Mouse (Mus musculus) skeletal muscle tissue, adult 2 months (tissue): ENCODE data around the gene Mdm2.
A peak's percentile ranks its signal among the peaks of the same experiment; 100 is the strongest.

Experiments
- DNase-seq: peaks from one replicate; pipeline ENCODE4 v3.0.0-alpha.2; 2012; ENCODE audit warnings: low read depth, low spot score

Gene Mdm2

GRCm38 (mm10) chr10:117682858-117683733 is 27.5 kb downstream of the Mdm2 start:
- DNase-seq = no peak

GRCm38 (mm10) chr10:117681999-117682857 is 28.3 kb downstream of the Mdm2 start:
- DNase-seq = no peak

DNA sequence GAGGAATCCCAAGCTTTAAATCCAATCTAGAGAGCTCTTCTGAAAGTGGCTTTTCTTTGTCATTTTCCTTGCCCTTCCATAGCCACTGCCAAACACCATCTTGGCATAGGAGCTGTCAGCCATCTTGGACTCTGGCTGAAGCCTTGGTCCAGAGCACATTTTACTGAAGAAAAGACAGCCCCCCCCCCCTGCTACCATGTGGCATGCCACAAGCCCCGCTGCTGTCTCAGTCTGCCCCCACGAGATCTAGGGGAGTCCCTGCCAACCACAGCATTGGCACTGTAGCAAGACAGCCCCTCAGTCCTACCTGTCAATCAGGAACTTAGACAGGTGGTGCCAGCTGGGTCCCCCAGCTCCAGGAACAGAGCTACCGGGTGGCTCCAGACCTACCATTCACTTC is 29.0 kb downstream of the Mdm2 start:
- no peak for DNase-seq

DNA sequence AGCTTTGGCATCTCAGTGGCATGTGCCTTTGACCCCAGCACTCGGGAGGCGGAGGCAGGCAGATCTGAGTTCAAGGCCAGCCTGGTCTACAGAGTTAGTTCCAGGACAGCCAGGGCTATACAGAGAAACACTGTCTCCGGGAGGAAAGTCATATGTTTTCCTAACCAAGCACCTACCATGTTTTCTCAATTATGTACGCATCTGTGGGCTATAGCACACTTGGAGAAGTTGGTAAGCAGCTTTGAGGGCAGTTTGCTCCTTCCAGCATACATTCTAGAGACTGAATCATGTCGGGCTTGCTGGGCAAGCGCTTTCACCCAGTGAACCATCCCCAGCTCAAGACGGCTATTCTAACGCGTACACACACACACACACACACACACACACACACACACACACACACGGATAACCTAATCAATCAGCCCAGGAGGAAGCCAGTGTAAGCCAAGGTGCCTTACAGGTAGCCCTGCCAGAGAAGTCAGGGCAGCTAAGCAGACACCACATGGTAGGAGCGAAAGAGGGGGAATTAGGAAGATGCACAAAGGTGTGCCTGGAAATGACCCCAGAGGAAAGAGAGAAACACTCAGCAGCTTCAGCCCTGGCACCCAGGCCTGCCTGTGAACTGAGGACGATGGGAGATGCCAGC is 29.6 kb downstream of the Mdm2 start:
- no peak for DNase-seq

GRCm38 (mm10) chr10:117679963-117680473 is 30.5 kb downstream of the Mdm2 start:
- DNase-seq = no peak

DNA sequence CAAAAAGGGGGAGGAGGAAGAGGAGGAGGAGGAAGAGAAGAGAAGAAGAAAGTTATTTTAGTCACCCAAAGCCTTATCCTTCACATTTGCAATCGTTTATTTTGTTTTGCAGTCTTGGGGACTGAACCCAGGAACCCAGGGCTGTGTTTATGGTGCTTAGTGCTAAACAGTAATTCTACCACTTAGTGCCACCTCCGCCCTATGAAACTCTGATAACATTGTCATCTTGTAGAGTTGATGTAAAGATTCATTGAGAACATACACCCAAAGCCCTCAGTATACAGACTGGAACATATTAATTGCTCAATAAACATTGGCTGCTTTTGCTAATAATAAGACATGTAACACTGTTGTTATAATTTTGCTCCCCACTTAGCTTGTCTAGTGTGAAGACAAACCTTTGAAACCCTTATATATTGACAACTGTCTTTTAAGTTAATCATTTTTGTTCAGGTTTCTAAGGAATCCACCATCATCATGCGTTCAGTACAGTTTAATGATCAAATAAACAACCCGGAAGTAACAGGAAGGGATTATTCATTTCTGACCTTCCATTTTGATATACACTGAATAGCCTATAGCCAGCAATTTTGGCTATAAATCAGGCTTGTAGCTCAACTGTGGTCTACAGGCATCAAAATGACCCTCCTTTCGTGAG is 31.4 kb downstream of the Mdm2 start:
- DNase-seq = no peak

DNA sequence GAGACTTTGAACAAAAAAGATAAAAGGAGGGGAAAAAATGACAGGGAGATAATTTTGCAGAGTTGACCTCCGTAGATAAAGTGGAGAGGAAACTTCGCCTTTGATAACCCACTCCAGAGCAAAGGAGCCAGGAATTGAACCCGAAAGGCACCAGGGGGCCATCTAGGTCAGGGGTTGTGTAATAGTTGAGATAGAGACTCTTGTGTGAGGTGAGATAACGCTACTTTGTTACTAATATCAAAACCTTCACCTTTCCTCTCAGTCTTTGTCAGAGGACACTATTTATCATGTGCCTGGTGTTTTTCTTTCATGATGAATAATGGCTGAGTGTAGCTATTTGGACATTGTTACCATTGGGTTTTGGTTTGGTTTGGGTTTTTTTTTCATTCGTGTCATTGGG is 32.2 kb downstream of the Mdm2 start:
- no peak for DNase-seq

GRCm38 (mm10) chr10:117677494-117678236 is 32.9 kb downstream of the Mdm2 start:
- no peak for DNase-seq

GRCm38 (mm10) chr10:117676644-117677313 is 33.8 kb downstream of the Mdm2 start:
- peak; percentile 30 for DNase-seq

DNA sequence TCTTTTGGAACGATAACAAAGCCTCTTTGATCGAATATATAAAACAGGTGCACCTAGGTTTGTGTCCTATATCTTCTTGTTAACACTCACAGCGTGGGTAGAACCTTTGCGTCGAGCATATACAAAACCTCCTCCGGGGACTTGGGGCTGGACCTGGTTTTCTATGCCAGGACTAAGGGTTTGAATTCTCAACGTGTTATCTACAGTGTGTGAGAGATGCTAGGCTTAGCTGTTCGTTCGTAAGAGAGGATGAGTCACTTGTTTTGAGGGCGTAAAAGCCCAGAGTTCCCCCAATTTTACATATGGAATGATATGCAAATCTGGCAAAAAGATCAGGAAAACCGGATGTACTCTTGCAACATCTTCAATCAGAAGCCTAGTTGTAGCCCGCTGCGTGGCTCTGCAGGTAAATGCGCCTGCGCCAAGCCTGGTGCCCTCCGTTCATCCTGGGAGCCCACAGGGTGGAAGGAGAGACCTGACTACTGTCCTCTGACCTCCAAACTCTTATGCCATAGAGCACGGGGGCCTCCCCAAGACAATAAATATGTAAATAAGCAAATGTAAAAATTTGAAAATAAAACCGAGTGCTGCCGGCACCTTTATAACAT is 34.4 kb downstream of the Mdm2 start:
- no peak for DNase-seq

GRCm38 (mm10) chr10:117675096-117676035 is 35.2 kb downstream of the Mdm2 start:
- peak; percentile 42 for DNase-seq

DNA sequence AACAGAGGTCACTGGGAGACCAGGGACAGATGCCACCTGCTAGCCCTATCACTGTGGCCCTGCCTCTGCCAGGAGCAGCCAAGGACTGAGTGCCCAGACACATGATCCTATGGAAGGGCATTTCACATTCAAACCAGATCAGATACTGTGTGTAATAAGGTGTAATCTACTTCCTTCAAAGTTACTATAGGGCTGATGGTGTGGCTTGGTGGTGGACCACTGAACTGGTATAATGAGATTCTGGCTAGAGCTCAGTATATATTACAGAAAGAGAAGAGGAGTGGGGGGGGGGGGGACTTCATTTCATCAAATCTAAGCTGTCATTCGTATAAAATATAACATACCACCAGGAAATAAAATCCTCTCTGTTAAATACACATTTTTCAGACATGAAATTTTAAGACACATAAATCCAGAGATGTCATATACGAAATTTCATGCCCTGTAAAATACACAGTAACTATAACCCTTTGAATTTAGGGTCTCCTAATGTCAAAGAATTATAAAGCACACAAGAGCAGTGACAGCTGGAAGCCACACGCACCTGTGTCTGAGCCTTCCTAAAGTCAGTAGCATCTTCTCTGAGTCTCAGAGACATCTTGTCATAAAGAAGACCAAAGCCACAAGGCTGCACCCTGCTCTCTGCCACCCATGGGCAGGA is 36.1 kb downstream of the Mdm2 start:
- no peak for DNase-seq

DNA sequence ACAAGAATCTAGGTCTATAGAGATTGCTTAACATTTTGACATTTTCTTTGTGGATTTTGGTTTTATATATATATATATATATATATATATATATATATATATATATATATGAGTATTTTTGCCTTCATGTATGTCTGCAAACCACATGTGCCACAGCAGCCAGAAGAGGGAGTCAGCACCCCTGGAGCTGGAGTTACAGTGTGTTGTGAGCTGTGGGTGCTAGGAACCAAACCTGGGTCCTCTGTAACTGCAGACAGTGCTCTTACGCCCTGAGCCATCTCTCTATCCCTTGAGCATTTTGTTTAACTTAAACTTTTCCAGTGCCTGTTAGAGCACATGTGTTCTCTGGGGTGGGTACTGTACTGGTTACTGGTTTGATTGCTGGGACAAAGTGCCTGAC is 36.6 kb downstream of the Mdm2 start:
- no peak for DNase-seq

DNA sequence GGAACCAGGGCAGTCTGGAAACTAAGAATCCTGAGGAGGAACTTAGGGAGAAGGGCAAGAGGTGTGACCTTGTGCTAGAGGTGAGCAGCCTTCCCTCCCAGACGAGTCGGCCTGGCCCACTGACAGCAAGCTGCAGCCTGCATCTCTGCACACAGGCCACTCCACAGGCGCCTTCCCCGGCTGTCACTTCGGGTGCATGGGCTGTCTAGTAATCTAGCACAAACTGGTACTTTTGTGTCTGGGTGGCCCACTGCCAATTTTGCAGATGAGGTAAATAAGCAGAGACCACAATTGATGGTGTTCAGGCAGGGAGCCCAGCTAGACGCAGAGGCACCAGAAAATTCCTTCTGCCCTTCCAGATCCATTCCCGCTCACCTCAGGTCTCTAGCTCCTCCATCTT is 37.9 kb downstream of the Mdm2 start:
- no peak for DNase-seq

- DNase-seq = no peak
Observed at GRCm38 (mm10) chr10:117671930-117672666, 38.5 kb downstream of the Mdm2 start.

- no peak for DNase-seq
Observed at GRCm38 (mm10) chr10:117671266-117671665, 39.3 kb downstream of the Mdm2 start.

GRCm38 (mm10) chr10:117670791-117671190 is 39.8 kb downstream of the Mdm2 start:
- DNase-seq = no peak
